Mouse (Mus musculus) mature B cell (primary cell): ENCODE results near the gene Adam15.

Source experiments
- in situ Hi-C: fragments of 300-500 bp; cut with MboI; formaldehyde crosslinking; loops from 2 replicates; pipeline ENCODE4 v1.14.3; 2019

The Adam15 gene

GRCm38 (mm10) chr3:89325882-89326281 lies 23.9 kb downstream of the Adam15 start:
- in situ Hi-C loops, result no loop called here

- in situ Hi-C loops, result no loop called here
Measured at GRCm38 (mm10) chr3:89322514-89323165, 27.2 kb downstream of the Adam15 start, which contains the start of gene Efna3. Efna3 (minus strand) TSS chr3:89322965.

DNA sequence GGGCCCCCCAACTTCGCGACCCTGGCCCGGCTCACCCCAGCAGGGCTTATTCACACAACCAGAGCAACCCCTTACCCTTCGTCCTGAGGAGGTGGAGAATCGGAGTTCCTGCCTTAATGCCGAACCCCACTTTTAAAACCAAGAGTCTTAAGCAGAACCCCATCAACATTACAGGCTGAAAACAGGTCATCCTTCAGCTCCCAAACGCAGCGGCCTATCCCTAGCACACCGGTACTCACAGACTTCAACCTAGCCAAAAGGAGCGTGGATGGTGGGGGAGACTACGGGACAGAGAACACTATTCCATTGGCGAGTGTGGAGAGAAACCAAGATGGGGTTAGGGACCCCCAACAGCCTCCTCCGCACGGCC lies 27.7 kb downstream of the Adam15 start:
- in situ Hi-C loops, result no loop called here

- in situ Hi-C loops, result no loop called here
Measured at GRCm38 (mm10) chr3:89321183-89322130, 28.3 kb downstream of the Adam15 start.

- in situ Hi-C loops, result no loop called here
Measured at GRCm38 (mm10) chr3:89320581-89321182, 29.1 kb downstream of the Adam15 start.

- in situ Hi-C loops, result no loop called here
Measured at GRCm38 (mm10) chr3:89319591-89320350, 30.0 kb downstream of the Adam15 start.

- in situ Hi-C loops, result no loop called here
Measured at GRCm38 (mm10) chr3:89318971-89319590, 30.7 kb downstream of the Adam15 start.

DNA sequence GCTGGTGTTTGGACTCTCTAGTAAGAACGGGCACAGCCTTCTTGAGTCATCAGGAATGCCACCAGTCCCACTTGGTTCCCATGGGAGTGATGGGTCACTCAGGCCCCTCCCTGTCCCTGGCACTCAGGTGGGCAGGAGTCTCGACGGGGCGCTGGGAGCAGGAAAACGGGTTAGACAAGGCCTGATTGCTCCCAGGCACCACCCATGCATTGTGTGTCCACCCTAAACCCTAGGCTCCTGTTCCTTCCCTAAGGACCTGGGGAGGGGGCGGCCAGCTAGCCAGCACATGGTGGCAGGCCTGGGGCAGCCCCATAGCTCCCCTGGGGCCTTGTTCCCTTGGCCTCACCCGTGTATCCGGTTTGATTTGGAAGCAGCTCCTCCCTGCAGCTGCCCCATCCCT lies 31.5 kb downstream of the Adam15 start:
- in situ Hi-C loops, result no loop called here

DNA sequence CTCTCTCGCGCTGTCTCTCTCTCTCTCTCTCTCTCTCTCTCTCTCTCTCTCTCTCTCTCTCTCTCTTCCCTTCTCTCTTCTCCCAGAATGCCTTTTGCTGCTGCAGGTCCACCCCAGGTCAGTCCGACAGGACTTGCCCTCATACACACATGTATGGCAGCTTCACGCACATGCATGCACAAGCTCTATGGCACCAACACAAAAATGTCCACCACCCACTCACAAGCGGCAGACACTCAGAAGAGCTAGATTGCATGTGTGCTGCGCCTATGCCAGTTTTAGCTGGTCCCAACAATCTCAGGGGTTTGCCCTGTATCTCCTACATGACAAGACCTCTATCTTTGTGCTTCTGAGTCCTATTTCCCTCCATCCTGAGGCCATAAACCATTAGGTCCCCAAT lies 32.5 kb downstream of the Adam15 start:
- in situ Hi-C loops, result no loop called here

- in situ Hi-C loops, result no loop called here
Measured at GRCm38 (mm10) chr3:89316833-89317232, 33.0 kb downstream of the Adam15 start.

DNA sequence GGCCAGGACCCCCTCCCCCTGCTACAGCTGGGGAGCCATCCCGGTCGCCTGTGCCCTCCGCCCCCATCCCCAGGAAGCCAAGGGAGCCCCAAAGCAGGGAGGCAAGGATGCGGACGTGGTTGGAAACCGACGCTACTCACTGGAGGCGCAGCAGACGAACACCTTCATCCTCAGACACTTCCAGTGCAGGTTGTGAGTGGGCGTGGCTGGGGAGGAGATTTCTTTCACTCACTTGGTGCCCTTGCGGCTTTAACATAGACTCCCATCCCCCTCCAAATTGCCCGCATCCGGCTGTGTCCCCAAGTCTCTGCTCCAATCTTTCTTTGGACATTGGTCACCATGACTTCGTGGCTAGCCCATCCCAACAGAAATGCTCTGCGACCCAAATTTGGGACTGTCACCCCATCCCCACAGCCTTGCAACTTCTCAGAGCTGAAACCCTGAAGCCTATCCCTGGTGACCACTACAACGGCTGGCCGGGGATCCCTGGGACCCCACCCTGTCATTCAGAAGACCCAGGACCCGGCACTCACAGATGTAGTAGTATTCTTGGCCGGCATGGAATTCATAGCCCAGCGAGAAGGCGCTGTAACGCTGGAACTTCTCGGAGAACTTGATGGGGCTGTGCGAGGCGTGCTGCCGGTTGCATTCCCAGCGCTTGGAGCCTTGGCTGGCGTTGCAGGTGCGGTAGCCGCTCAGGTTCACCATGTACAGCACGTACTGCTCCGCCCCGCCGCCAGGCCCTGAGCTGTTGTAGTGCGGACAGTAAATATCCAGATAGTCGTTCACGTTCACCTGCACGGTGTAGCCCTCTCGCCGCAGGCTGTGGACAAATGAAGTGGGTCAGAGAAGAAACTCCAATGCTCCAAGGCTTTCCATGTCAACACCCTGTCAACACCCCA lies 33.6 kb downstream of the Adam15 start:
- in situ Hi-C loops, result no loop called here

GRCm38 (mm10) chr3:89315195-89315929 lies 34.4 kb downstream of the Adam15 start:
- in situ Hi-C loops, result no loop called here

- in situ Hi-C loops, result no loop called here
Measured at GRCm38 (mm10) chr3:89314791-89315190, 35.0 kb downstream of the Adam15 start.

GRCm38 (mm10) chr3:89314340-89314739 lies 35.5 kb downstream of the Adam15 start:
- in situ Hi-C loops, result no loop called here

DNA sequence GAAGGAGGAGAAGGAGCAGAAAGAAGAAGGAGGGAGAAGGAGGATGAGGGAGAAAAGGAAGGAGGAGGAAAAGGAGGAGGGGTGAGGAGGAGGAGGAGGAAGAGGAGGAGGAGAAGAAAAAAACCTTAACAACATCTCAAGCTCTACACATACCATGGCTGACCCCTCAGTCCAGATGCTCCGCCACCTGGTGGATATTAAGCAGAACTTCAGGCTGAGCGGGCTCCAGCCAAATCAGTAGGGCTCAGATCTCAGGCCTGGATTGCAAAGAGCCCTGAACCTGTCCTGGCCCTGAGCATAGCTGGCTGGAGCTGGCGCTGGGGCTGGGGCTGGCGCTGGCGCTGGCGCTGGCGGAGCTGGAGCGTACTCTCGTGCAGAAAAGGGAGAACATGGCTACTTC lies 41.7 kb downstream of the Adam15 start:
- in situ Hi-C loops, result no loop called here

GRCm38 (mm10) chr3:89305551-89306325 lies 44.1 kb downstream of the Adam15 start:
- in situ Hi-C loops, result no loop called here

DNA sequence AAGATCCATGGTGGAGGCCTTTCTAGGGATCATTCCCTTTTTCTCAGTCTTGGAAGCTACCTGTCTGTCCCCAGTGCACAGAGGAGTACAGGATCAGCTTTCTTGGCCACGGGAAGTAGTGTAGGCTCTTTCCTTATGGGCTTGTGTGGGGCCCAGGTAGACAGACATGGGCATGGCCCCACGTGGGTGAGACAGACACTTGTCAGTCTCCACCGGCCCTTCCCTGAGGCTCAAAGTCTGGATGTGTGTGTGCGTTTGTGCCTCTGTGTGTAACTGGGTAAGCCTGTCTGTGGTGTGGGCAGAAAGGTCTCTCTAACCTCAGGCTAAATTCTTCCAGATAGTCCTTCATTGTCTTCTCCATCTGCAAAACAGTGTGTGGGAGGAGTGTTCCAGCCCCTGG lies 44.7 kb downstream of the Adam15 start:
- in situ Hi-C loops, result no loop called here

GRCm38 (mm10) chr3:89304440-89304839 lies 45.4 kb downstream of the Adam15 start:
- in situ Hi-C loops, result no loop called here

GRCm38 (mm10) chr3:89300514-89300913 lies 49.3 kb downstream of the Adam15 start:
- in situ Hi-C loops, result no loop called here
